Mouse (Mus musculus) ZHBTc4 (cell line): ENCODE data around the gene Rfx4.

Experiments used
- DNase-seq: peaks from one replicate; pipeline ENCODE4 v3.0.0-alpha.2; 2011; ENCODE audit warnings: low read depth, low spot score

Rfx4 gene

DNA sequence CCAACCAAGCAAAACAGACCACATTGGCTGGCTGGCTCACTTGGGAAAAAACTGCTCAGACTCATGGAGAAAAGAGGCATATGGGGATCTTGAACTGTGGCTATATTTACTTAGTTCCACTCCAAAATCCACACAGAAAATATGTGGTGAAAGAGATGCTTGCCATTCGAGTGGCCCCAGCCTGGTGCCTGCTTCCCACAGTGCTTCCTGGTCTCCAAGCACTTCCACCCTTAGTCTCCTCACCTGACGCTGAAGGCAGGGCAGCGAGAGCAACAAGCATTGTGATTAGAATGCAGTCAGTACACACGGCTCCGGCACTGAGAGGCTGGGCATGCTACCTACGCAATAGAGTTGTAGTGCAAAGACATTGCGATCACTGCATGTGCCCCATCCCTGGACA, 111.7 kb downstream of the Rfx4 start:
- no peak for DNase-seq

DNA sequence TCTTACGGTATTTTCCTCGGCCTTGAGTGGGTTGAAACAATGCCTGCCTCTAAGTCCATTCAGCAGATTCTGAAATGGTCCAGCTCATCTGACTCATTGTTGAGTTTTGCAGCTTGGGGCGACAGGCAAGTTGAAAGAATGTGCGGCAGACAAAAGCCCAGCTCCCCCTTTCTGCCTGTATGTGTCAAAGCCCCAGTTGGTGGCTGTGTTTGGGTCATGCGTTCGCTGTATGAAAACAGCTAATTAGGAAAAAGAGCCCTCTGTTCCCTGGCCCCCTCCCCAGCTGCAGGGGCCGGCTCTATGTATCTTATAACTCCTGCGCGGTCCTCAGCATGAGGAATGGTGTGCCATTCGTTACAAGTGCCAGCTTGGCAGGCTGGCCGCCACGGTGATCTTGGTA, 115.4 kb downstream of the Rfx4 start:
- DNase-seq = no peak

DNA sequence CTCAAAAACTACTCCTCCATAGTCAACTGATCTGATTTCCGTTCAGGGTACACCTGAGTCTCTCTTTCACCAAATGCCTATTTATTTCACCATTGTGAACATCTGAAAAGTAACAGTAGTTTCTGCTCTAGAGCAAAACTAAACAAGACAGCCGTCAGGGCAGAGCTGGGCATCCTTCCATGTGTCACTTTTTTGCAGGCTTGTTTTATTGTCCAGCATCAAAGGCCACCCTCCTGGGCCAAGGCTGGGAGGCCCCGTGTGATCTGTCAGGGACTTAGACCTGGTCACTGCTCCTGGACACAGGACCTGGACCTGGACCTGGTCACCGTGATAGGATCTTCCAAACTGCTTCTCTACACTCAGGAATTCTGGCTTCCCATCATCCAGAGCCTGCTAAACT, 116.1 kb downstream of the Rfx4 start:
- no peak for DNase-seq

DNA sequence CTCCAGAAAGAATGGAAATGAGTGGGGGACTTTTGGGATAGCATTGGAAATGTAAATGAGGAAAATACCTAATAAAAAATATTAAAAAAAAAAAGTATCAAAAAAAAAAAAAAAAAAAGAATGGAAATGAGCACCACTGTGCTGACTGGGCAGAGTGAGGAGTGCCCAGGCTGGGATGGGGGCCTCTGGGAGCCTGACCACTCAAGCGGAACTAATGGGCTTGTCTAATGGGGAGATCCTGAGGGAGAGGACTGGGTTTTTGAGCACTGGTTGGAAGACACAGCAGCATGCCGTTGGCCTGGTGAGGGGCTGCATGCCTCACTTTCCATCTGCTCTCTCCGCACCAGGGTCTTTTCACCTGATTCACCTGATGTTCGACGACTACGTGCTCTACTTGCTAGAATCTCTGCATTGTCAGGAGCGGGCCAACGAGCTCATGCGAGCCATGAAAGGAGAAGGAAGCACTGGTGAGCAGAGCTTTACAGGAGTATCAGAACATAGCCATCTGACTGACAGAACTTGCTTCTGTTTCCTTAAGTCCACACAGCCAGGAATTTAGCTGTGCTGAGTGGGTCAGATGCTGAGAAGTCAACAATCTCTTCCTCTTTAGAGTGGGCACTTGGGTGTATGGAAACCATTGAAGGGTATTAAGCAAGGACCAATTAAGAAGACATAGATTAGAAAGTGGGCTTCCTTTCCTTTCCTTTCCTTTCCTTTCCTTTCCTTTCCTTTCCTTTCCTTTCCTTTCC, 124.1 kb downstream of the Rfx4 start:
- no peak for DNase-seq

DNA sequence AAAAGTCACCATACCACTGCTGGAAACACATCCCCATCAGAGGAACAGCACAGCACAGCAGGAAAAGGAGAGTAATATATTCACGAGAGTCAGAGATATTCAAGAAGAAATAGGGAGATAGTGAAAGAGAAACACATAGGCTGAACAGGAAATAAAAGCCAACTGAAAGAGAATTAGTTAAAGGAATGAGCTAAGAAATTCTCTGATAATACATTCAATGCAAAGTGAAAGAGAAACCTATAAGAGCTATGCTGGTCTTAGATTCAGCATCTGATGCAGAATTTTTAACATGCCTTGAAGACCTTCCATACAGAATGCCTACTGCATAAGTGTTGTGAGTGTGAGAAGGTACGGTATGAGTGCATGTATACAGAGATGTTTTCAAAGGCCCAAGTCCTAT, 126.7 kb downstream of the Rfx4 start:
- DNase-seq = no peak

DNA sequence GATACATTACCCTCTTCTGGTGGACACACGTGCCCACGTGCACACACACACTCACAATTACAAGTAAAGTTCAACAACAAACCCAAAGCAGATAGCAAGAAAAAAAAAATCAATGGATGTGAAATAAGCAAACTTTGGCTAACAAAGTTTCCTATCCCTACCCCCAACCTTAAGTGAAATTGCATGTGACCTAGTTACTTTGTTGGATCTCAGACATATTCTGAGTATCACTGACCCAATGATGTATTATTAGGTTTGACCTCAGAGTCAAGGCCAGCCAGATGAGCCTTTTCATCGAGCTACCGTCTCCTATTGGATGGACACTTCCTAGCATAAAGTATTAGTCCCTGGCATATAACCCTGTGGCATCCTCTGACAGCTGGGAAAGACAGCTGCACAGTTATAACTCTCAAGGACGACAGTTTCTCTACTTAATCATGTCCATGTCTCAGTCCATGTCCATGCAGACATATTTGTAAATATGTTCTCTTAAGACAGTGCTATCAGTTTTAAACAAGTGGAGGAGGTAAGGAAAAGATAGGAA, 129.6 kb downstream of the Rfx4 start:
- DNase-seq = no peak

DNA sequence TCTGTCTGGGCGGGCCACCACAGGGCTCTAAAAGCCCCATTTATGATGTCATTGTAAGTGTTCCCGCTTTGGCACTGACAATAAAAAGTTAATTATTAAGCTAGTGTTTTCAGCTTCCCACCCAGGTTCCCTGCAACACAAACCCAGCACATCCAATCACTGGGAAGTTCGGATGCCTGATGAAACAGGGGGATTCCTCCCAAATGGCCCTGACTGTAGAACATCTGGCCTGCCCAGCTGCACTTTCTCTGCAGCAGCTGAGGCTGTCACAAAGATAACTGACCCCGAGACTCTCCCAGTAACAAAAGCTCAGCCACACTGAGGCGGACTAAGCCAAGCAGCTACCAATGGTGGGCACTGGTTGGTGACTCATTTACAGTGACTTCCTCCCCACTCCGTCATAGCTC, 130.4 kb downstream of the Rfx4 start:
- DNase-seq = peak; percentile 77

DNA sequence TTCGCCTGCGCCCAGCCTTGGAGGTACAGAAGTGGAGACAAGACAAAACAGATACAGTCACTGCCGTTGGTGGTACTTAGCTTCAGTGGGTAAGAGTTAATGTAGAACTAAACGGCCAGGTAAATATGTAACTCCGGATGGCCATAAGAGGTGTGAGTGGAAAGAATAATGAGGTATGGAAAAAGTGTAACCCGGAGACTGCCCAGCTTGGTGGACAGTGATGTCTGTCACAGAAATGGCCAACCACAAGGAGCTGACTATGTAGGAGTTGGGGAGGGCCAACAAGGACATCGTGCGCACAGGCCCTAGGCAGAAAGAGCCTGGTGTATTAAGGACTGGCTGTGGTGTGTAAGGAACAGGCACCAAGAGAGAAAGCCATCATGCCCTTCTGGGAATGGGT, 130.9 kb downstream of the Rfx4 start:
- DNase-seq = no peak

DNA sequence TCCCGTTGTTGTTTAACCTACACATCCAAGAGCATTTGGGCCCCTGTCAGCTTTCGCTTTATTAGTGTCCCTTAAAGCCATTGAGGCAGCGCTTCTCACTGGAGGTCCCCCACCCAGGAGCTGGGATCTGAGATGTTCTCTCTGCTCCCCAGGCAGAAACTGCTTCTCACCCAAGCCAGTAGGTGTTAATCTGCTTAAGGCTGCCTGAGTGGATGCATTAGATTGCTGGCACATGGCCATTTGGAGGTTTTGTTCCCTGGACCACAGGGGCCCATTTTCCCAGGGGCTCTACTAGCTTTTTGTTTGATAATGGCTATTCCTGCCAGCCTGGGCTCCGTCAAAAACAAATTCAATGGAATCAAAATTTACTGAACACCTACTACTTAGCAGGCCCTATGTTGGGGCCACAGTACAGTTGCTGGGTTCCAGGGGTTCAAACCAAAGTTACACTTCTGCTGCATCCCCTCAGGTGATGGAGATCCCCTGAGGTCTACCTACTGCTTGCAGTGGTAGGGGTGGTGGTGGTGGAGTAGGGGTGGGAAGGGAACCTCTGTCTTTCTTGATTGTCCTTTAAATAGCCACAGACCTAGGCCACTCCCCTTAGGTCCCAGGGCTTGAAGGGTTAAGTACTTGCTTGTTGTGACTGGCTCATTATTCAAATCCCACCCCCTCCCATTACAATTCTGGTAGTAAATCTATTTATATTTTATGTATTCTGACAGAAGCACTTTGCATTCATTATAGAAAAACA, 133.4 kb downstream of the Rfx4 start:
- no peak for DNase-seq

DNA sequence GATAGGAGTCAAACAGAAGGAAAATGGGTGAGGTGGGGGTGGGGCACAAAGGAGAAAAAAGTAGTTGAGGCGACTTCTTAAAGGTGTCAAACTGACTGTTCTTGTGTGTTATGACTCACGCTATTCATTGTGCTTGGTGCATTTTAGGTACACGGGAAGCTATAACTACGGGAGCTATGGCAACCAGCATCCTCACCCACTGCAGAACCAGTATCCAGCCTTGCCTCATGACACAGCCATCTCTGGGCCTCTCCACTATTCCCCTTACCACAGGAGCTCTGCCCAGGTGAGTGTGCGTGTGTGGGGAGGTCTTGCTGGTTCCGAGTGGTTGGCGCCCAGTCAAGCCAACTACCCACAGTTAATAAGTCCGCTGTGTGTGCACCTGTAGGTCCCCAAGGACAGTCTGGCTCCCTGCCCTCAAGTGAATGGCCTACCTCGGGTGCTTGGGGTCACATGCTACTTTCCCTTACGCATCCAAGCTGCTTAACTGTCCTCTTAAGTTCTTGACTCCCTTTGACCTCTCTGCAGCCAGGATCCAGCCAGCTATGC, 140.0 kb downstream of the Rfx4 start:
- DNase-seq = no peak

DNA sequence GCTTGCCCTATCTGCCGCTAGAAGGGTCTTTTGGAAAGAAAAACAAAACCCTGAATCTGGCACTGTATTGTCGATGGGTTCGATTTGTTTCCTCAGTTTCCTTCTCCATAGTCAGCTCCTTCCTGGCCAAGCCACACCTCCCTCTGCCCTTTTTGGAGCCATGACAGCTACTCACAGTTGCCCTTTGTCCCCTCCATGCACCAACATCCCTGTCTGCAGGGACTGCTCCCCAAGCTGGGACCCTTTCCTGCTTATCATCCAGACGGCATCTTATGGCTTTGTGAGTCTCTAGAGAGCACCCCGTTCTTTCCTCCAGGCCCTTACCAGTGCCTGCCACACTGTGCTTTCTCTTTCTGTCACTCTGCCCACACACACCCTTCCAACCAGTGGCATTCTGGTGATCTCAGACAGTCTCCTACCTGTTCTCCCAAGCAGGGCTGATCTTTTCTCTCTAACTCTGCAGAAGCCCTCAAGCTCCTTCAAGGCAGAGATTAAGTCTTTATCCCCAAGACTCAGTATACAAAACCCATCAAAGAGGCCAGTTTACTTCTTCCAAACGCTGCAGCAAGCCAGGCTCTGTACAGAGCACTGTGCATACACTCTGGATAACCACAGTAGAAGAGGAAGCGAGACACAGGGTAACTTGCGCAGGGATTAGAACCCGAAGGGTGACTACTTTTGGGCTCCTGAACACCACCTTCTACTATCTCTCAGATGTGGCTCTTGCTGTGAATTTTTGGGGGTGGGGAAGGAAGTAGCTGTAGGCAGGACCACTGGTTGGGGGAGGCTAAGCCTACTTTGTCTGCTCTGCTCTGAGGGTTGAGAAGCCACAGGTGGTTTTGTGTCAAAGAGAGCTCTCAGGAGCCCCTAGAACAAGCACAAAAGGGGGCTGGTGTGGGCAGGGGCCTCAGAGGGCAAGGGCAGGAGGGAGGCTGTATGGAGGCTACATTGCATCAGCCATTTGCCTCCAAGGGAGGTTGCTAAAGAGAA, 141.4 kb downstream of the Rfx4 start:
- DNase-seq = no peak

DNA sequence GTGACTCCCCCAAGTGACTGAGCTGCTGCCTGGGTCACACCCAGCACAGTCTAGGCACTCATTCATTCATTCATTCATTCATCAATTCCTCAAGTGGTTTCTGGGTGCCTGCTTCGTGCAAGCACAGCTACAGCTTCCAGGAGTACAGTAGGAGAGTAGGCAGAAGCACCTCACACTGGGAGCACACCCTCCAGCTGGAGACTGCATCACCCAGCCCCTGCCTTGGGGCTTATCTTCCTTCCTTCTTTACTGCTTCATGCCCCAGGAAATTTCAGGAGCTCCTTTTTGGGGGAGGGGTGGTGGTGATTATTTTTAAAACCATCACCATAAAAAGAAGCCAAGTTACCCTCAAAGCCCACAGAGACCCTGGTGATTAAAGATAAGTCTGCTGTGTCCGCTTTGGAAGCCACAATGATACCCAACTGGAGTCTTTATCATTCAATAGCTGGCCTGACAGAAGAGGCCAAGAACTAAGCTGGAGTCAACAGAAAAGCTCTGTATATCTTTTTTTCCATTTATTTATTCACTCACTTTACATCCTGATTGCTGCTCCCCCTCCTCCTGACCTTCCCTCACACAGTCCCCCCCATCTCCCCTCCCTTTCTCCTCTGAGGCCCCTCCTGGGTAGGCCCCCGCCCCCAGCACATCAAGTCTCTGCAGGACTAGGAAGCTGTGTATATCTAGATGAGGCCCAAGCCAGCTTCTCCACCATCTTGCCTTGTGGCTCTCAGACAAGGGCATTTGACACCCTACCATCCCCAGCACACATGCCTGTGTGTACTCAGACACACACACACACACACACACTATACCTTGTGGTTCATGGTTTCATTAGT, 142.5 kb downstream of the Rfx4 start:
- DNase-seq = no peak

DNA sequence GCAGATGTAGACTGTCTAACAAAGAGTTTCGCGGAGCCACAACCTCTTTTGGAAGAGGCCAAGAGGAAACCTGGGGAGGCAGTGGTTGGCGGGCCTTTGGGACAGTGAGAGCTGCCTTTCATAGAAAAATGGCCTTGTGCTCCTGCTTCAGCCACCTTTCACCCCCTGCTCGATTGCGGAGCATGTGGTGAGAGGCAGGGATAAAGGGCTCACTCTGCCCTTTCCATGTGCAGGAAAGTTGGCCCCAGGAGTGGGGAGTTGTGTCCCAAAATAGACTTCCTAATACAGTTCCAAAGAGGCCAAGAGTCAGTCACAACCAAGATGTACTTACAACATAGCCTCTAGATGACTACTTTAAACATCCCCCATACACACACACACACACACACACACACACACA, 145.8 kb downstream of the Rfx4 start:
- DNase-seq = no peak

DNA sequence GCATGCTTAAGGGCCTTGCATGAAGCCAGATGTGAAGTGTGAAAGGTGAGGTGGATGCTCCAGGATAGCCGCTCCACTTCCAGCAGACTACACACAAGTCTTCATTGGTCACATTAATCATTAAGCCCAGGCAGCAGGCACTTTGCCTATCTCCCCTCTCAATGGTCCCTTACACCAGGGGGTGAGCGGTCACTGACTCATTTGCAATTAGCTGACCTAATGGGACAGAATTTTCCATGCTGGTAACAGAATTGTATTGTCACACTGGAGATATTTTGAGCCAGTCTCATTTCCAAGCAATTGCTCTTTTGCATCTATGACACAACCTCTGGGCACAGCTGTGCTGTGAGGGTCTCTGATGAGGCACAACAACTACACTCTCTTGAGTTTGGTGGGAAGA, 146.4 kb downstream of the Rfx4 start:
- DNase-seq = no peak

DNA sequence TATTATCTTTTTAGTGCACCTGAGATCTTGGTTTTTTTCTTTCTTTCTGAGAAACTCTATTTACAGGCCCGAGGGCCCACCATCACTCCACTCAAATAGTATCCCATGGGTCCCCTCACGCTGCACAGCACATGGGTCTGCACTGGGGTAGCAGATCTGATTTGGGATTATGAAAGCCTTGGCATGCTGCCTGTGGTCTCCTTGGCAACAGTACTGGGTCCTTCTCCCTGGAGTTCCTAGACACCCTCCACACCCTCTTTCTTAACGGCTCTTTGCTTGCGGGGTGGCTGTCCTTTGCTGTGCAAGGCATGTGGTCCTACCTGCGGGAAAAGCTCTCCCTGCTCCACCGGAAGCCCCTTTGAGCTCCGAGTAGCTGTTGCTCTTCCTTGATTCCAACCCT, 147.4 kb downstream of the Rfx4 start:
- DNase-seq = peak; percentile 15

DNA sequence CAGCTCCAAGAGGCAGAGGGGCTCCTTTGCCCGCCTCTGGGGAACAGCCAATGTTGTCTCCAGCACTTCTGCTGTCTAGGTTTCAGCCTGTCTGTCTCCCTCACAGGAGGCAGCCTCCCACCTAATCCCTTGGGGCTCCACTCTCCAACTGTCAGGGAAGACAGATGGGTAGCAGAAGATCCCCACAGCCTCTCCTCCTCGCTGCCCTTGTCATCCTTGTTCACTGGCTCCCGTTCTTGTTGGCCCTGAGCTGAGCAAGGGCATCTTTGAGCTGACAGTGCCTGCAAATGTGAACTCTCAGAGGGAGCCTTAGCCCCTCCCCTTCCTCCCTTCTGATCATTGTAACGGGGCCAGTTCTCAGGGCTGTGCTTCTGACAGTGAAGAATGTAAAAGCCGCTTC, 147.9 kb downstream of the Rfx4 start:
- peak; percentile 51 for DNase-seq

DNA sequence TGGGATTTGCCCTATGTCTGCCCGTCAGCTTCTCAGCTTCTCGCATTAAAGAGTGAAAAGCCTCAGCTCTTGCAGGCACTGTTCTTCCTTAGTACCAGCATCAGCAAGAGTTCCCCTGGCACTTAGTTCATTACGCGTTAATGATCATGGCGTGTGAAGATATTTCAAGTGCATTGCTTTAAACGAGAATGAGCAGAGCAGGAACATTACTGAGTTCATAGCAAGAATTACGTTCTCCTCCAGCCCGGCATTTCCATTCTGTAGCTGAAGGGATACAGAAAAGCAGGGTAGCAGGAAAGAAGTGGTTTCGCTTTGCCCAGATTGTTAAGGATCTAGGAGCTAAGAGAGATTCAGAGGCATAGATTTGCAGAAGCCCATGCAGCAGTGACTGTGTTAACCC, 151.0 kb downstream of the Rfx4 start:
- no peak for DNase-seq

DNA sequence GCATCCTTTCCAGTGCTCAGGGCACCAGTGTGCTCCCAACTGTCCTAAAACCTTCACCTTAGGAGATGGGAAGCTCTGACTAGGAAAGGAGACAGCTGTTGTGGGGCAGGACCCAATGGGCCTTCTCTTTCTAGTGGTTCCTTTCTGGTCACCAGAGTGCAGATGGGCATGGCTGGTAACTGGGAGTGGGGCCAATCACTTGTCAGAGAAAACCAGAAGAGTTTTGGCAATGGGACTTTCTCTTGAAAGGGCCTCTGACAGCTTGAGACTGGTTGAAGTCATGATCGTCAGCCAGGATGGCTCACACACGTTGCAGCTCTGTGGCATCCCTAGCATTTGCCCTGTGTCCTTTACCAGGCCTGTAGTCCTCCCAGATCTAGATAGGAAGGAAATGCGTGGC, 152.1 kb downstream of the Rfx4 start:
- no peak for DNase-seq

DNA sequence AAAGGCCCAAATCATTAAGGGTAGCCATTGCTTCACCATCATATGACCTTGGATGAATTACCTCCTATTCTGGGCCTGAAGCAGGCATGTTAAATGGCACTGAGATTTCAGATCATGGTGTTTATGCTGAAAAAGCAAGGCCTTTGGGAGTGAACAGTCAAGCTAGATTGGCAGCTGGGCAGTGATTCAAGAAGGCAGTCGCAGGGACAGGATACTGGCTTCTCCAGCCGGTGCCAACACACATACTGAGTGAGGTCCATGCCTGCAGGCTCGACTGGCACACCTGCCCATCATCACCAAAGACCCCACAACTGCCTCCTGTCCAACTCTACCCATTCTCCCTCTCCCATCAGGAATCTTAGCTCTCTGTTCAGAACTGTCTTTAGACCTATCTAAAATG, 152.6 kb downstream of the Rfx4 start:
- DNase-seq = no peak

DNA sequence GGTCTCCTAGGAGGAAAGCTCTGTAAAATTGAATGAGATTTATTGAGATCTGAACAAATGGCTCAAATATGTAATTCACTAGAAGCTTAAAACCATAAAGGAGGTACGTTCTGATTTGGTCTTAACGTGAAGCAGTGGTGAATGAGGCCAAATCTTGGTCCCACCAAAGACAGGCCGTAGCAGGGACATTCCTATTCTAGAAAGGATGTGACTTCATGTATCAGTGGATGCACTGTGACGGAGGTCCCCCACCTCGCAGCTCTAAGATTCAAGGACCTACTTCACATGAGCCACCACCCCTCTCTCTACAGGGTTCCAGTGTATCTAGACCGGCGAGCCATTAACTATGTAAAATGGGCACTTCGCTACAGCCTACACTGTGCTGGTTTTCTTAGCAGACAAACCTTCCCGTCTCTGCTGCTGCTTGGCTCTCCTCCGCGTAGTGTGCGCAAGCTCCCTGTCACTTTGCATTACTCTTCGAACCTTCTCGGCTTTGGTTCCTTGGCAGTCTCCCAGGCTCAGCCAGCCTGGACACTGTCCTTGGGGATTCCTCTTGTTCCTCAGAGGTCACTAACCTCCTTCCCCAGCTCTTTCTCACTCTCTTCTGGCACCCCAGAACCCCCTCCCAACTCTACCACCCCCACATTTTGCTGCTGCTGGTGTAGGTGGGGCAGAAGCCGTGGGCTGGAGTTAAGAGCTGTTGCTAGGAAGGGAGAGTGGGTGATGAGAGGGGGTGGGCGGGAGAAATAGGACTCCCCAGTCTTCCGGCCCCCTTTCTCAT, 153.3 kb downstream of the Rfx4 start:
- peak; percentile 55 for DNase-seq
